Mouse (Mus musculus) erythroblast, embryonic 14.5 days (primary cell): Measurements from ENCODE around the gene March7.

Experiments used
- GATA1 ChIP-seq: IDR thresholded peaks from 2 replicates; pipeline ENCODE4 v1.6.1; 2012; ENCODE audit warnings: low read length, inconsistent platforms, mixed read lengths
- TAL1 ChIP-seq: IDR thresholded peaks from 3 replicates; pipeline ENCODE4 v1.6.1; 2012; ENCODE audit warnings: low read length, inconsistent platforms, mixed read lengths

DNA sequence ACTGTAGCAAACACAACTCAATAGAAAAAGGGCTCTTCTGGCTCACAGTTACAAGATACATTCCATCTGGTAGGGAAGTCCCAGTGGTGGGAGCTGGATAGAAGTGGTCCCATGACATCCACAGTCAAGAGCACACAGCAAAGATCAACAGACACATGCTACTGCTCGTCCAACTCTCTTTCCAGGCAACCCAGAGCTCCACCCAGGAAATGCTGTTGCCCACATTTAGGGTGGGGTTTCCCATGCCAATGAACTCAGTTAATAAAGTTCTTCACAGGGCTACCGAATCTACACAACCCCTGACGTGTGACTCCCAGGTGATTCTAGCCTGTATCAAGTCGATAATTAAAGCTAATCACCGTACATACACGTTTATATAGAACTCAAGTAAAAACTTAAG is 5.5 kb upstream of the March7 start:
- TF ChIP-seq GATA1 = no peak
- no peak for TF ChIP-seq TAL1
